Mouse (Mus musculus): Measurements from ENCODE around the gene Kidins220.

- no peak for TF ChIP-seq POLR2A (IDR thresholded peaks at IDR 0.05; ENCODE audit: extremely low read depth, insufficient read depth, low read length)
- TF ChIP-seq CTCF (IDR thresholded peaks at IDR 0.05; ENCODE audit: low read depth, low read length), result no peak
Measured at GRCm38 (mm10) chr12:24943427-24943826, 31.3 kb upstream of the Kidins220 start.

Measured in liver, adult 2 months (tissue).